Mouse (Mus musculus): ENCODE measurements around the gene Ephb6. TPM values are rescaled to one million over a fixed set of nuclear protein-coding genes. Genes with fewer than 3 reads are reported as not detected.

Ephb6 gene
- total RNA-seq, 4 experiments from 2014 or later, result 0.41 to 1.7 (median 1.1) TPM

DNA sequence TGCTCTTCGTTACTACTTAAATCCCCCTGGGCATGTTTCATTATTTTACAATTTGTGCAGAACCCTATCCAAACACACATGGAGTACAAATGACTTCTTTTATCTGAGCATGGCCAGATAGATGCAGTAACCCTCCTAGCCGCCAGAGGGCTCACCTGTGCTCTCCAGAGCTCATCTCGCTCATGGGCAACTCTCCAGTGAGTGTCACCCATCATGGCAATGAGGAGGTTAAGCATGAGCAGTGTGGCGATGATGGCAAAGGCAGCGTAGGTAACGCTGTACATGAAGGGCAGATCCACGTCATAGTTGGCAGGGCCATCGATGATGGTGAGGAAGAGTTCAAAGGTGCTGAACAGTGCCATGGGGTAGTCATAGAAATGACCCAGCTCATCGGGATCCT, 17.4 kb downstream of the Ephb6 start:
- no peak for DNase-seq (ENCODE audit: low spot score)

DNA sequence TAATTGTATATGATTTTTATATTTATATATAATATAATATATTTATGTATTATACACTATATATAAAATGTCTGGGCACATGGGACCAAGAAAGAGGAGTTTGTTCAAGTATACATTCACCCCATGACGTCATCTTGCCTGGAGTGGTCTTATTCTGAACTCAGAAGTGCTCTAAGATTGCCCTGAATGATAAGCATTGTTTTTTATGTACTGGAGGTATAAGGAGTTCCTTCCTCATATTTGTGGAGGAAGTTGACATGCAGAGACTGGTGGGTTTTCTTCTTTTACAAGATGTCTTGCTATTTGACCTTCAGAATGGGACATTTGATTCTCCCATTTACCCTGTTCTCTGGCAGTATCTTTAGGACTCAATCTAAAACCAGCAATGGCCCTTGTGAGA, 22.9 kb downstream of the Ephb6 start:
- no peak for DNase-seq (ENCODE audit: low spot score)

DNA sequence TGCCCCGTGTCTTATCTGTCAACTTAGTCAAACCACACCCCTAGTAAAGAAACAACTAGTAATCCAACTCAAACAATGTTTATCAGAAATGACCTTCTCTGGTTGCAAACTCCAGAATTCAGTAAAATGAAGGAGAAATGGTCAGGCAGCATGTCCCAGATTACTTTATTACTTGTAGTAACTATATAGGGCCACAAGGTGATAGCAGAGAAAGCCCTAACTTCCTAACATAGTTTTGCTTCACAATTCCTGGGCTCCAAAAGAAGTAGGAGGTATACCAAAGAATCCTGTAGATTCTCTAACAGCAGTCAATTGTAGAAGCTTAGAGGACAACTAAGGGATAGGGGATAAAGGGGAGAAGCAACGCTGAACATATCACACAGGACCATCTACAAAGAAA, 25.5 kb downstream of the Ephb6 start:
- DNase-seq (ENCODE audit: low spot score), result no peak

- DNase-seq (ENCODE audit: low spot score), result no peak
Measured at GRCm38 (mm10) chr6:41631549-41631948, 26.3 kb downstream of the Ephb6 start.

GRCm38 (mm10) chr6:41635211-41635610, 29.9 kb downstream of the Ephb6 start:
- no peak for DNase-seq (ENCODE audit: low spot score)

DNA sequence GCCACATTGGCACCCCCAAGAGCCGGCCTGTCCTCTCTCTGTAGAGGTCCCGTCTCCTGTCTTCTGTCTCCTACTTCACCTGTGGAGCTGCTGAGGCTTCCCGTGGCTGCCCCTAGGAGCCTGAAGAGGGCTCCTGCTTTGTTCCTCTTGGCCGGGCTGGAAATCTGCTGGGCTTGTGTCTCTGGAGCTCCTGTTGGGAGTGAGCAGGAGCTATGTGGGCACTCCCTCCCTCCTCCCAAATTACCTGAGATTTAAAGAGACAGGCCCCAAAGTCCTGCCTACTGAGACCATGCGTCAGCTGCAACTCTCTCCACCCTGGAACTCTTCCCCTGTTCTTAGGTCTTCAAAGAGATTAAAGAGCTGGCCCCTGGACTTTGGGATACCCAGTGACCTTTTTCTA, 30.9 kb downstream of the Ephb6 start, which contains the start of gene Trpv6:
TSS of gene Trpv6 (minus strand) at position 228 of the 400 bp plus-strand sequence.
- no peak for DNase-seq (ENCODE audit: low spot score)

GRCm38 (mm10) chr6:41637393-41637792, 32.1 kb downstream of the Ephb6 start:
- no peak for DNase-seq (ENCODE audit: low spot score)

GRCm38 (mm10) chr6:41637927-41638506, 32.7 kb downstream of the Ephb6 start:
- DNase-seq (ENCODE audit: low spot score), result no peak

DNA sequence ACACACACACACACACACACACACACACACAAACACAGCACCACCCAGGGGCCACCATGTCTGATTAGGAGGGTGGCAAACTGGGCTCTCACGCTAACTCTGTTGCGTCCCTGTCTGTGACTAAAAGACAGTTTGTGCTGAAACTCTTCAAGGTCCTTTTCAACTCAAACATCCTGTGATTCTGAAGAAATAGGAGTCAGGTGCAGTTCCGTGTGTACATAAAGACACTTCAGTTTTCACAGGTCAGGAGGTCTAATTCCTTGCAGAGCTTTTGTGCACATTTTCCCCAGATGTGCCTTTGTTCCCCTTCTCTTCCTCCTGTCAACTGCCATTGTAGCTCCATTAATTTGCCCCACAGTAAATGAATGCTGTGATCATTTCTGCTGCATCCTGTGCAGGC, 35.2 kb downstream of the Ephb6 start:
- DNase-seq (ENCODE audit: low spot score), result no peak

GRCm38 (mm10) chr6:41641173-41641866, 36.0 kb downstream of the Ephb6 start:
- DNase-seq (ENCODE audit: low spot score), result no peak

- no peak for DNase-seq (ENCODE audit: low spot score)
Measured at GRCm38 (mm10) chr6:41642765-41643164, 37.5 kb downstream of the Ephb6 start.

DNA sequence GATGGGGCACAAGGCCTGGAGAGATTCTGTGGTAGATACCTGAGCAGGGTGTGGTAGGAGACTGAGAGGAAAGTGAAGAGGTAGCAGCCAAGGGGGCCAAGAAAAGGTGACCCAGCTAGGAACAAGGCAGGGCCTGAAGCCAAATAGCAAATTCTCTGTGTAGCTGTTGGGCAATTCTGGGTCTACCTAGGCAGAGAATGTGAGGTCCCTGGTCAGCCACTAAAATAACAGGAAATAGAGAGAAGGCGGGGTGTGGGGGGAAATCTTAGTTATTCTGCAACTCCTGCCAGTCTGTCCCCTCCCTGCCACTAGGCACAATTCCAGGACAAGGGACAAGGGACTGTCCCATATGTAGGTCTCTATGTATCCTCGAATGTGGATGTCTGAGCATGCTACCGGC, 37.9 kb downstream of the Ephb6 start:
- DNase-seq (ENCODE audit: low spot score), result no peak

DNA sequence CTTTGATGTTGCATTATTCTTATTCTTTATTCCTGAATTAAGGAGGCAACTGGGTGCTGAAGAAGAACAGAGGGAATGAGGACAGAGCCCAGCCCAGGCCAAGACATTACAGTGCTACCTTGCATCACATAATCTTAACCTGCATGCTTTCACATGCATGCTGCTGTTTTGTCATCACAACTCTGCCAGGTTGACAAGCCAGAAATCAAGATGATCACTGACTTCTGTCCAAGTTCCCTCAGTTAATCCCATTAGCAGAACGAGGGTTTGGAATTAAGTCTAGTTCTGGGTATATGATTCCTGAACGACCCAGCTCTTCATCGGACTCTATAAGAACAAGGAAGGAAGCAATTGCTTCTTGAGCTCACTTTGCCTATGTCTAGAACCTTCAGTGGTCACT, 40.9 kb downstream of the Ephb6 start:
- DNase-seq (ENCODE audit: low spot score), result no peak

DNA sequence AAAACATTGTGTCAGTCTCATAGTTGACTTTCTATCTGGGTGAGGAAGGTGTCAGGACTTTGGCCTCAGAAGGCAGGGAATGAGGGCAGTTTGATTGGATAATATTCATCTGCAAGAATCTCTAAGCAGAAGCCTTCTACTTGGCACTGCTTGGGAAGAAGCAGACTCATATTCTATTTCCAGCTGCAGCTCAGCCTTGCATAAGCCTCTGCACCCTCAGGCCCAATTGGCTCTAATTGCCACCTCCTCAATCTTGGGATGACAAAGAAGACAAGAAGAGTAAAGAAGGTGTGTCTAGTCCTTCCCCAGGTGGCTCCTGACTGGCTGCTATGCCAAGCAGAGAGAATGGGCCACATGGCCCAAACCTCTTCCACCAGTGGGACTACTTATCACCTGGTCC, 41.4 kb downstream of the Ephb6 start:
- DNase-seq (ENCODE audit: low spot score), result no peak

- no peak for DNase-seq (ENCODE audit: low spot score)
Measured at GRCm38 (mm10) chr6:41653173-41653572, 47.9 kb downstream of the Ephb6 start.

DNA sequence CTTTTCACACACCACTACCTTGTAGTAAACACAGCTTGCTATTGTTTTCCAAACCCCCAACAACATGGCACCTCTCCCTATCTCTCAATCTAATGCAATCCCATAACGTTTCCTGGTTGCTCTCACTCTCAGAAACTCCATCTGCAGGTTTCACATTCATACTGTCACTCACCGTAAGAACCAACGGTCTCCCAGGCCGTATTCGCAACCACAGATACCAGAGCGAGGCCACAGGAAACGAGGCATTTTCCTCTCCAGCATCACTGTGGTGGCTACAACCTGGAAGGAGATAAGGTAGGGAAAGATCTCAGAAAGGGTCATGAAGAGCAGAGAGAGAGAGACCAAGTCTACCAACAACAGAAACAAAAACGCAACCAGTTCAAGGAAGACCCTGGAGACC, 49.4 kb downstream of the Ephb6 start:
- no peak for DNase-seq (ENCODE audit: low spot score)

GRCm38 (mm10) chr6:41658487-41658886, 53.2 kb downstream of the Ephb6 start:
- no peak for DNase-seq (ENCODE audit: low spot score)

DNA sequence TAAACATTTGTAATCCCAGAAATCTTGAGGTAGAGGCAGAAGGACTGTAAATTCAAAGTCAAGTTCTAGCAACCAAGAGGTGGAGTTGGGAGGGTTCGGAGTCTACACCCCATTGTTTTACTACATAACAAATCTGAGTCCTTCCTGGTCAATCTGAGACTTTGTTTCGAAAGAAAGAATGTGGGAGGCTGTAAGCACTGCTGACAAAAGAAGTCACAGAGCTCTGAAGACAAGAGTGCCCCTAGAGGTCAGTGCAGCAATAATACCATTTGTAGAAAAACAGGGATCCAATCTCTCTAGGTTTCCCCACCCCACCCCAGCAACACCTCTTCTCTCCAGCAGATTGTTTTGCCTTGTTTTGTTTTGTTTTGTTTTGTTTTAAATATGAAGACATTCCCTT, 57.0 kb downstream of the Ephb6 start:
- DNase-seq (ENCODE audit: low spot score), result no peak

Other genes with a start within 250 kb of the Ephb6 start
- gene Prss3, start 227.8 kb upstream of the Ephb6 start, total RNA-seq (2022), result not detected
- gene Gm5771, start 213.1 kb upstream of the Ephb6 start, total RNA-seq (2022), result not detected
- not detected for gene Gm10334, start 159.3 kb upstream of the Ephb6 start, total RNA-seq (2022)
- not detected for gene Prss1, start 146.6 kb upstream of the Ephb6 start, total RNA-seq (2022)
- not detected for gene Prss2, start 83.7 kb upstream of the Ephb6 start, total RNA-seq (2022)
- not detected for gene Trpv6, start 30.9 kb downstream of the Ephb6 start, total RNA-seq (2022)
- not detected for gene Trpv5, start 75.3 kb downstream of the Ephb6 start, total RNA-seq (2022)
- gene Llcfc1, start 78.9 kb downstream of the Ephb6 start, total RNA-seq (2022), result not detected
- under 1 TPM in 1 of 4 experiments, not detected in 3; 0.11 TPM for gene Kel, start 98.9 kb downstream of the Ephb6 start, total RNA-seq (2022)
- not detected for gene Olfr459, start 169.7 kb downstream of the Ephb6 start, total RNA-seq (2022)
- not detected for gene Pip, start 242.1 kb downstream of the Ephb6 start, total RNA-seq (2022)
- gene Sval2, start 247.5 kb downstream of the Ephb6 start, total RNA-seq (2022), result not detected

Measured in heart, adult 8-10 months (tissue).